Mouse (Mus musculus): ENCODE results near the gene Gnao1. TPM values are rescaled to one million over a fixed set of nuclear protein-coding genes. Genes with fewer than 3 reads are reported as not detected.

The Gnao1 gene
- polyA plus RNA-seq (2012; rRNA removed), result 437 and 476 TPM in 2 replicates

DNA sequence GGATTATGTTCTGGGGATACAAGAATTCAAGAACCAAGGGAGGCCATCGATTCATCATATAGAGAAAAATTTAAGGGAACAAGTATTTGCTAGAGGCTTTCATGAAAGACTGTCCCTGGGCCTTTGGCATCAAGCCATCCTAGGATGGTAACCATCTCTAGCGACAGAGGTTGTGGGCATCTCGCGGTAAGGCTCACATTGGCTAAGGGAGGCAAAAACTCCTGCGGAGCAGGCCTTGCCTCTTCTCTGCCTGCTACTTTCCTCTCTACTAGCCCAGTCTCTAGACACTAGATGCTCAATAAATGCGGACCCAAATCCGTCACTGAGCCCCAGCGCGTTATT lies at the start of gene Gnao1:
TSS of gene Gnao1 (plus strand) at position 281 of the 342 bp plus-strand sequence.
- peak within 1 kb of the TSS; percentile 71 for H3K4me3 ChIP-seq (ENCODE audit: insufficient read depth, low read length)
- no peaks in the 10 kb centered on the region for H3K4me1 ChIP-seq (ENCODE audit: control insufficient read depth, insufficient read depth, low read length)

DNA sequence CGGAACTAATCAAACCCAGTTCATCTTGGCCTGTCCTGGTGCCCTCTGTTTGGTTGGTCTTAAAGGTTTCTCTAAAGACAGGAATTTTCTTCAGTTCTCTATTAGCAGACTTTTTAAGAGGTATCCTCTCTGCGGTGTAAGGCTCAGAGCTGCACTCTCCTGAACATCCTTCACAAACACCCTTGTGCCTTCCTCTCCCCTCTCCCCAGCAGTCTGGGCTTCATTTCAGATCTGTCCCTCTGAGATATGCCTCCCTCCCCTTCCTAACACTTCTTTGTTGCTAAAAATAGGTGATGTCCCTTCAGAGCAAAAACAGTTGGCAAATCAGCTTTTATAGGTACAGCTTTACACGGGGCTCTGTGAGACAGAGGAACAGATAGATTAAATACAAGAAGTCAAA lies 32.2 kb upstream of the Gnao1 start:
- Histone ChIP-seq H3K4me3 (ENCODE audit: insufficient read depth, low read length) (no peak overlapping the region), H3K4me1 (ENCODE audit: control insufficient read depth, insufficient read depth, low read length) (no peaks in the 10 kb centered on the region; the same call in 1 of the 2 replicates), H3K27ac (ENCODE audit: insufficient read depth, low read length) (no peak overlapping the region)
- no peak for TF ChIP-seq POLR2A (IDR thresholded peaks at IDR 0.05; ENCODE audit: extremely low read depth, insufficient read depth, low read length)
- no peak for TF ChIP-seq CTCF (IDR thresholded peaks at IDR 0.05; ENCODE audit: extremely low read depth, insufficient read depth, low read length)

More for the DNA sequence above, at the start of gene Gnao1:
- no peak for TF ChIP-seq CTCF (IDR thresholded peaks at IDR 0.05; ENCODE audit: extremely low read depth, insufficient read depth, low read length)
- no peak for TF ChIP-seq POLR2A (IDR thresholded peaks at IDR 0.05; ENCODE audit: extremely low read depth, insufficient read depth, low read length)
- peak within 1 kb of the TSS; percentile 95 for H3K27ac ChIP-seq (ENCODE audit: insufficient read depth, low read length)

DNA sequence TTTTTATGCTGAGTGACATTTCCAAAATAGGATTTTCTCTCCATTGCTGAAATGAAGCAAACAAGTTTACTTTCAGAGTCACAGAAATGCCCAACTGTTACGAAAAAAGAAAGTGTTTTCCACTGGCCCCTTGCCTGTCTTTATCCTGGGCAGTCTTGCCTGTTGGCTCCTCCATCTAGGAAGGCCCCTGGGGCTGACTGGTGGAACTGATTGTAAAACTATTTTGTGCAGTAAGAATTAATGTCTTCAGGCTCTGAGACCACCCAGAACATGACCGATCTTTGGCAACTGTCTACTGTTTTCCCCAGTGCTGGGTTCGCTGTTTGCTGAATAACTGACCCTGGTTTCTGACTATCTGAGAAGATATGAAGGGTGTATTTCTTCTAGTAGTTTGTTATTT lies 540 bp upstream of the Gnao1 start:
- no peak overlapping the region for H3K27ac ChIP-seq (ENCODE audit: insufficient read depth, low read length)
- TF ChIP-seq POLR2A (IDR thresholded peaks at IDR 0.05; ENCODE audit: extremely low read depth, insufficient read depth, low read length), result no peak
- TF ChIP-seq CTCF (IDR thresholded peaks at IDR 0.05; ENCODE audit: extremely low read depth, insufficient read depth, low read length), result no peak
- no peaks in the 10 kb centered on the region for H3K4me1 ChIP-seq (ENCODE audit: control insufficient read depth, insufficient read depth, low read length)
- no peak overlapping the region; the same call in 1 of the 2 replicates for H3K4me3 ChIP-seq (ENCODE audit: insufficient read depth, low read length)

DNA sequence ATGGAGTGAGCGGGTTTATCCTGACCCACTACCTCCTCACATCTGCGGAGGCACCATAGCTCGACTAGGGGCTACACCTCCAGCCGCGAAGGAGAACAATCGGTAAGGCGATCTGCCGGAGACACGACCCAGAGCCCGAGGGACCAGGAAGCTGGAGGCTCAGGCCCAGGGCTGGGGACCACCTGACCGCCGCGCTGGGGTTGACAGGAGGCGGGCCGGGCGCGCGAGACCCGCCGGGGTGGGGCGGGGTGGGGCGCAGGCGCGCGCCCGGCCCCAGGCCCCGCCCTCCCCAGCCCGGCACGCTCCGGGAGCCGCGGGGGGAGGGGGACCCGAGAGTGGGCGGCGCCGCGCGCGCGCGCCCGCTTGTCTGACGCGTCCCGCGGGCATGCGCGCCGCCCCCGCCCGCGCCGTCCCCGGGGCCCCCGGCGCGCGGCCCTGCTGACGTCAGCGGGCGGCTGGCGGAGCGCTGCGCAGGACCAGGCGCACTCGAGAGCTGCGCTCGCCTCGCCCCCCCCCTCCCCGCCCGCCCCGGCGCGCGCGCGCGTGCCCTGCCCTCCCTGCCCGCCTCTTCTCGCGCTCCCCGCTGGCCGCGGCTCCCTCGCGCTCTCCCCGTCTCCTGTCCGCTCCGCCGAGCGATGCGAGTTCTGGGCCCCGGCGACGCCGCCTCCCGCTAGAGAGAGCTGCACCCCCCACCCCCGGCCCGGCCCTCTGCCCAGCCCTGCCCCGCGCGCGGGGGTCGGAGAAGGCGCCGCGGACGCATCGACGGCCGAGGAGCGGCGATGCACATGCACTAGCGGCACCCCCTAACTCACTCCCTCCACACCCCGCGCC lies 477 bp downstream of the Gnao1 start:
- H3K27ac ChIP-seq (ENCODE audit: insufficient read depth, low read length), result peak overlapping the region; percentile 95
- TF ChIP-seq POLR2A (IDR thresholded peaks at IDR 0.05; ENCODE audit: extremely low read depth, insufficient read depth, low read length), result peak; percentile 60; the same call in 1 of the 2 replicates
- TF ChIP-seq CTCF (IDR thresholded peaks at IDR 0.05; ENCODE audit: extremely low read depth, insufficient read depth, low read length), result no peak
- peak overlapping the region; percentile 71 for H3K4me3 ChIP-seq (ENCODE audit: insufficient read depth, low read length)
- H3K4me1 ChIP-seq (ENCODE audit: control insufficient read depth, insufficient read depth, low read length), result peaks cover under 1% of the 10 kb centered on the region; the same call in 1 of the 2 replicates

DNA sequence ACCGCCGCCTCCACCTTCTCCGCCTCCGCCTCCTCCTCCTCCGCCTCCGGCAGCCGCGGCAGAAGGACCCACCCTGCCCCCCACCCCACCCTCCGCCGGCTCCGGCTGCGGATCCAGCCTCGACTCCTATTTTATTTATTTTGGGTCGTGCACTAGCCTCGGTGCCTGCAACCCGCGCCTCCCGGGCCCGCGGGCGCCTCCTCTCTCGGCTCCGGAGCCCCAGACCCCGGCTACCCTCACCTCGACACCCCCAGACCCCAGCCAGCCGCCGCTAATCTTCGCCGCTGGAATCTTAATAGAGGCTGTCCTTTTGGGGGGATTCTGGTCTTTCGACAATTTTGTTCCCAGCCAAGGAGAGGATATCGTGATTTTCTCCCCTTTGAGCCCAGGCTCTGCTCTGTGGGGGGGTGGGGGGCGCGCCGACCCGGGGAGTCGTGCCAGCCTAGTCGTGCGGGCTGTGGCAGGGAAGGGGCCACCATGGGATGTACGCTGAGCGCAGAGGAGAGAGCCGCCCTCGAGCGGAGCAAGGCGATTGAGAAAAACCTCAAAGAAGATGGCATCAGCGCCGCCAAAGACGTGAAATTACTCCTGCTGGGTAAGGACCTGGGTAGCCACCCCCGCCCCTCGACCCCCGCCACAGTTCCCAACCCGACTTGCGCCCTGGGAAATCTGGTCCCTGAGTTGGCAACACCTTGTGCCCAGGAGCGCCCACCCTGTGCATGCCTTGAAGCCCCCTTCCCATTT lies 1.3 kb downstream of the Gnao1 start:
- TF ChIP-seq POLR2A (IDR thresholded peaks at IDR 0.05; ENCODE audit: extremely low read depth, insufficient read depth, low read length) (no peak), CTCF (IDR thresholded peaks at IDR 0.05; ENCODE audit: extremely low read depth, insufficient read depth, low read length) (no peak)
- H3K27ac ChIP-seq (ENCODE audit: insufficient read depth, low read length), result peak overlapping the region; percentile 95
- H3K4me3 ChIP-seq (ENCODE audit: insufficient read depth, low read length), result peak overlapping the region; percentile 71
- peaks cover 4% of the 10 kb centered on the region for H3K4me1 ChIP-seq (ENCODE audit: control insufficient read depth, insufficient read depth, low read length)

DNA sequence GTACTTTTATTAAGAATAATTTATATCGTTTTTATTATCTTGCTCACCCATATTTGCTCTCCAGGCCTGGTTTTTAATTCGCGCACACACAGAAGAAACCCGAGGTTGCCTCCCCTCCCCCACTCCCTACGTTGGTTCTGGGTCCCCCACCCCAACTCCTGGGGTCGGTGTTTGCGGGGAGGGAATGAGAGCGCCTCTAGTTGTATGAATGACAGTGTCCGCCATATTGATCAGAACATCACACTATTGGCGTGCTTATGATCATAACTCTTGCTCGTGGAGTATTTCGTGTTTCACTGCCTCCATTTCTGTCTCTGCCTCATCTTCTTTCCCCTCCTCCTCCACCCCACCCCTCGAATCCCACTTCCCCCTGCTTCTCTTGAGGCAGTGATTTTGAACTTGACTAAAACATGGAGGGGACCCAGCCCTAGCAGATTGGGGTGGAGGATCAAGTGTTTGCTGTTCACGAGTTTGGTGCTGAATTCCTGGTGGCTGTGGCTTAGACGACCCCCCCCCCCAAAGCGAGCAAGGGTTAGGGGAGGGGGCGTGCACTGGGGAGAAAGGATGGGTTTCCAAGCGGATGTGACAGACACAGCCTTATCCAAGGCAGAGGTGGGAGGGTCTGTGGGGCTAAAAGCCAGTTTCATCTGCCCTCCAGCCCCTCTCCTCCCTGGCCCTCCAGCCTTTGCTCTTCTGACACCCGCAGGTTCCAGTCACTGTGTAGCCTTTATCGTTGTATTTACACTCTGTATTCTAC lies 2.1 kb downstream of the Gnao1 start:
- Histone ChIP-seq H3K4me3 (ENCODE audit: insufficient read depth, low read length) (peak overlapping the region; percentile 71), H3K4me1 (ENCODE audit: control insufficient read depth, insufficient read depth, low read length) (peaks cover 9% of the 10 kb centered on the region), H3K27ac (ENCODE audit: insufficient read depth, low read length) (peak overlapping the region; percentile 87)
- peak; percentile 14; the same call in 1 of the 2 replicates for TF ChIP-seq POLR2A (IDR thresholded peaks at IDR 0.05; ENCODE audit: extremely low read depth, insufficient read depth, low read length)
- TF ChIP-seq CTCF (IDR thresholded peaks at IDR 0.05; ENCODE audit: extremely low read depth, insufficient read depth, low read length), result no peak

DNA sequence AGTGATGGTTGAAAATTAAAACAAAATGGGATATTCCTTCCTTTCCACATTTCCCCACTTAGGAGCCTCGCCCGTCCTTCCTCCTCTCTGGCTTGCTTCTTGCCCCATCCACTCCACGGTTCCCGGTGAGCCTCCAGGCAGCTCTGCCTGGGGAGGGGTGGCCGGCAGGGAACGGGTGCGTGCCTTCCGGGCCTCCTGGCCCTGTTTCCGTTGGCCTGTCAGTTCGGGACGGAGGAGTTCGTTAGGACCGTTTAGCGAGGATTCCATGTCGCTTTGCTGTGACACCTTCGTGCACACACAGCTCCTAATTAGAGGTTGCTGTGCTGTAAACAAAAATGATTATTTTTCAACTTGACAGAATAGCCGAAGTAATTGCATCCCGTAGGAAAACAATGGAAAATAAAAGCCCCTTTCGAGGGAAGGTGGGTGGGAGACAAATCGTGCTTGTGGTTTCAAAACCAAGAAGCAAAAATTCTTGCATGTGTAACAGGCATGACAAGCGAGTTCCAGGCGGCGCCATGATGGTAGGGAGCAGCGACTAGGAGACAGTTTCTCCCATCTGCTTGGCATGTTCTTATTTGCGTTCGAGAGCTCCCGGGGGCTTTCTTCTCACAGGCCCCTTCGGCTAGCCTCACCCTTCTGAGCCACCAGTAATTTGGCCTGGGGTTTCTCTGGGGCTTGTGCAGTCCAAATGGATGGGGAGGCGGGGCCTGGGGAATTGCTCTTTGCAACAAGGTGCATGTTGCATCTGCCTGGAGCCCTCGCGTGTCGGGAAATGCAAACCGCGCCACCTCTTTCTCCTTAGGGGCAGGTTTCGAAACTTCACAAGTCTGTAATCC lies 3.0 kb downstream of the Gnao1 start:
- H3K27ac ChIP-seq (ENCODE audit: insufficient read depth, low read length), result peak overlapping the region; percentile 87
- peak overlapping the region; percentile 71 for H3K4me3 ChIP-seq (ENCODE audit: insufficient read depth, low read length)
- TF ChIP-seq CTCF (IDR thresholded peaks at IDR 0.05; ENCODE audit: extremely low read depth, insufficient read depth, low read length), result no peak
- peak; percentile 21; the same call in 1 of the 2 replicates for TF ChIP-seq POLR2A (IDR thresholded peaks at IDR 0.05; ENCODE audit: extremely low read depth, insufficient read depth, low read length)
- H3K4me1 ChIP-seq (ENCODE audit: control insufficient read depth, insufficient read depth, low read length), result peaks cover 10% of the 10 kb centered on the region

DNA sequence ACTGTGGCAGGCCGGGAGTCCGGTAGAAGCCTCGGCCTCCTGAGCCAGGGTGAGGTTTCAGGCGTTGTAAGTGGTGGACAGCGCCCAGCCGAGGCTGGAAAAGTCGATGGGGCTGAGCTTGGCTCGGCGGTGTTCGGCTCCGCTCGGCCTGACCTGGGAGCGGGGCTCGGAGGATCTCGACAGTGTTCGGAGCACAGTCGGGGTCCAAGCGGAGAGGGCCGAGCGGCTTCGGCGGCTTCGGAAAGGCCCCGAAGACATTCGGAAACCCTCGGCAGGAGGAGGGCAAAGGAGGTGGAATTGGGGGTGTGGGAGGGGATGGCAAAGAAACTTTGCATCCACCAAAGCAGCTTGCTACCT lies 3.6 kb downstream of the Gnao1 start:
- no peak for TF ChIP-seq CTCF (IDR thresholded peaks at IDR 0.05; ENCODE audit: extremely low read depth, insufficient read depth, low read length)
- TF ChIP-seq POLR2A (IDR thresholded peaks at IDR 0.05; ENCODE audit: extremely low read depth, insufficient read depth, low read length), result peak; percentile 38
- Histone ChIP-seq H3K4me3 (ENCODE audit: insufficient read depth, low read length) (peak overlapping the region; percentile 71), H3K4me1 (ENCODE audit: control insufficient read depth, insufficient read depth, low read length) (peaks cover 13% of the 10 kb centered on the region), H3K27ac (ENCODE audit: insufficient read depth, low read length) (peak overlapping the region; percentile 87)

Measured in cortical plate, adult 2 months (tissue).